Mouse (Mus musculus): ENCODE measurements around the gene Gm47841.
A peak's percentile ranks its signal among the peaks of the same experiment; 100 is the strongest.

- no peak for TF ChIP-seq CTCF (IDR thresholded peaks at IDR 0.05; ENCODE audit: control insufficient read depth, insufficient read depth, insufficient read length)
- peak; percentile 50 for TF ChIP-seq CEBPB (IDR thresholded peaks at IDR 0.05; ENCODE audit: low read depth)
- no peak for TF ChIP-seq MAX (IDR thresholded peaks at IDR 0.05)
- no peak for TF ChIP-seq USF1 (IDR thresholded peaks at IDR 0.05; ENCODE audit: low read depth)
- no peak for TF ChIP-seq MYOD1 (IDR thresholded peaks at IDR 0.05; ENCODE audit: control insufficient read depth, insufficient read length, low read depth)
- TF ChIP-seq MYOG (IDR thresholded peaks at IDR 0.05; ENCODE audit: control insufficient read depth, extremely low read depth, insufficient read length) = no peak
These were observed 39.8 kb upstream of the Gm47841 start for GRCm38 (mm10) chr15:101086956-101087355.

All from C2C12 (cell line).